Mouse (Mus musculus) layer of hippocampus, postnatal 25 days (tissue): ENCODE results near the gene Gpc2. TPM values are rescaled to one million over a fixed set of nuclear protein-coding genes. Genes with fewer than 3 reads are reported as not detected.

ENCODE experiments used
- total RNA-seq, 2 experiments: library from RNA; stranded (reverse); gene quantifications; 2 replicates each; pipeline ENCODE4 v1.2.3; 2021

Gene Gpc2
- total RNA-seq, 2 experiments from 2014 or later: 3.3 to 4.8 TPM

Other genes starting within 250 kb of the Gpc2 start
- not detected for gene Smok3c, start 226.8 kb downstream of the Gpc2 start, total RNA-seq
- 10 to 100 TPM; 40.4 to 43.3 TPM for gene Zkscan1, start 194.9 kb downstream of the Gpc2 start, total RNA-seq
- gene Zscan21, start 163.1 kb downstream of the Gpc2 start, total RNA-seq: 10 to 100 TPM; 14.1 to 16.7 TPM
- gene Zfp113, start 124.3 kb downstream of the Gpc2 start, total RNA-seq: 10 to 100 TPM; 12.8 to 15.3 TPM
- gene Cops6, start 118.9 kb downstream of the Gpc2 start, total RNA-seq: 100 to 1,000 TPM; 136 to 143 TPM
- gene Ap4m1, start 108.0 kb downstream of the Gpc2 start, total RNA-seq: 10 to 100 TPM; 22.8 to 26.7 TPM
- 10 to 100 TPM; 18.3 to 19.3 TPM for gene Mcm7, start 107.6 kb downstream of the Gpc2 start, total RNA-seq
- gene Taf6, start 92.6 kb downstream of the Gpc2 start, total RNA-seq: 10 to 100 TPM; 40.5 to 42.7 TPM
- gene Cnpy4, start 92.5 kb downstream of the Gpc2 start, total RNA-seq: 10 to 100 TPM; 15.7 to 16.1 TPM
- gene Mblac1, start 85.7 kb downstream of the Gpc2 start, total RNA-seq: 10 to 100 TPM in 1 of 2 experiments, 1 to 10 TPM in 1; 9.1 to 10.1 TPM
- not detected for gene Nxpe5, start 54.1 kb downstream of the Gpc2 start, total RNA-seq
- 10 to 100 TPM; 55.9 to 58.9 TPM for gene Lamtor4, start 24.5 kb downstream of the Gpc2 start, total RNA-seq
- gene BC037034, start 16.0 kb downstream of the Gpc2 start, total RNA-seq: 10 to 100 TPM; 69.3 to 75.7 TPM
- gene Gal3st4, start 7.2 kb downstream of the Gpc2 start, total RNA-seq: 1 to 10 TPM; 2.3 to 3.1 TPM
- gene Gm43720, start within 50 bp of the Gpc2 start, total RNA-seq: not detected
- 1 to 10 TPM; 1.3 to 1.4 TPM for gene Stag3, start 235 bp upstream of the Gpc2 start, total RNA-seq
- not detected for gene Pvrig, start 62.0 kb upstream of the Gpc2 start, total RNA-seq
- gene Zfp157, start 161.5 kb upstream of the Gpc2 start, total RNA-seq: 10 to 100 TPM; 24.9 to 26.3 TPM